Mouse (Mus musculus): ENCODE results near the gene Slc7a7. TPM values are rescaled to one million over a fixed set of nuclear protein-coding genes. Genes with fewer than 3 reads are reported as not detected.

The Slc7a7 gene
- total RNA-seq, 1 experiment = 93.1 TPM

- Histone ChIP-seq H3K27ac (ENCODE audit: insufficient read depth, low read depth, low read length, poor library complexity, severe bottlenecking) (no peak overlapping the region), H3K9ac (ENCODE audit: insufficient read depth, low read depth, low read length, poor library complexity, severe bottlenecking) (no peak overlapping the region), H3K4me3 (ENCODE audit: insufficient read depth in 1 of 2, low read depth in 1 of 2, low read length in 2 of 2, poor library complexity in 1 of 2, severe bottlenecking in 1 of 2) (no peak overlapping the region), H3K36me3 (ENCODE audit: control insufficient read depth, insufficient read depth, low read length, poor library complexity, severe bottlenecking) (peaks cover 56% of the 10 kb centered on the region), H3K4me1 (ENCODE audit: control insufficient read depth in 2 of 2, insufficient read depth in 2 of 2, low read length in 2 of 2, poor library complexity in 1 of 2) (peaks cover 0 to 7% of the 10 kb centered on the region in 2 experiments; a peak in 2 of 4 replicates), H3K9me3 (ENCODE audit: control insufficient read depth, insufficient read depth, low read depth, low read length) (no peaks in the 10 kb centered on the region)
- no peak for TF ChIP-seq CHD2 (IDR thresholded peaks at IDR 0.05; ENCODE audit: low read depth, low read length)
- TF ChIP-seq MAFK (IDR thresholded peaks at IDR 0.05; ENCODE audit: insufficient read depth, low read depth, low read length) = no peak
- no peak for TF ChIP-seq ZNF384 (IDR thresholded peaks at IDR 0.05; ENCODE audit: low read depth, low read length)
- TF ChIP-seq HCFC1 (IDR thresholded peaks at IDR 0.05; ENCODE audit: borderline replicate concordance, insufficient read depth, low read length) = no peak
- TF ChIP-seq ZC3H11A (IDR thresholded peaks at IDR 0.05; ENCODE audit: borderline replicate concordance, low read depth, low read length) = no peak
- in situ Hi-C loops (cut with MboI; ENCODE audit: low sequenced_read_pairs in 2 of 2, unreplicated experiment in 2 of 2) = loop anchor here in 1 of 2 experiments (25.0 kb wide), 1 partner anchor 93 kb away; the partner anchor contains the start of gene Rem2
- no peak for DNase-seq (ENCODE audit: low read depth, low spot score)
Observed at GRCm38 (mm10) chr14:54394309-54394708, 23.3 kb downstream of the Slc7a7 start.

GRCm38 (mm10) chr14:54393794-54394193, 23.8 kb downstream of the Slc7a7 start:
- in situ Hi-C loops (cut with MboI; ENCODE audit: low sequenced_read_pairs in 2 of 2, unreplicated experiment in 2 of 2) = loop anchor here in 1 of 2 experiments (25.0 kb wide), 1 partner anchor 94 kb away; the partner anchor contains the start of gene Rem2
- peaks cover 56% of the 10 kb centered on the region for H3K36me3 ChIP-seq (ENCODE audit: control insufficient read depth, insufficient read depth, low read length, poor library complexity, severe bottlenecking)
- DNase-seq (ENCODE audit: low read depth, low spot score) = no peak

GRCm38 (mm10) chr14:54390843-54391242, 26.7 kb downstream of the Slc7a7 start:
- Histone ChIP-seq H3K36me3 (ENCODE audit: control insufficient read depth, insufficient read depth, low read length, poor library complexity, severe bottlenecking) (peaks cover 53% of the 10 kb centered on the region), H3K9ac (ENCODE audit: insufficient read depth, low read depth, low read length, poor library complexity, severe bottlenecking) (no peak overlapping the region), H3K4me3 (ENCODE audit: insufficient read depth in 1 of 2, low read depth in 1 of 2, low read length in 2 of 2, poor library complexity in 1 of 2, severe bottlenecking in 1 of 2) (no peak overlapping the region), H3K9me3 (ENCODE audit: control insufficient read depth, insufficient read depth, low read depth, low read length) (no peaks in the 10 kb centered on the region), H3K4me1 (ENCODE audit: control insufficient read depth in 2 of 2, insufficient read depth in 2 of 2, low read length in 2 of 2, poor library complexity in 1 of 2) (peaks cover 0 to 11% of the 10 kb centered on the region in 2 experiments; a peak in 2 of 4 replicates), H3K27ac (ENCODE audit: insufficient read depth, low read depth, low read length, poor library complexity, severe bottlenecking) (no peak overlapping the region)
- DNase-seq (ENCODE audit: low read depth, low spot score) = no peak
- TF ChIP-seq HCFC1 (IDR thresholded peaks at IDR 0.05; ENCODE audit: borderline replicate concordance, insufficient read depth, low read length) (no peak), CHD2 (IDR thresholded peaks at IDR 0.05; ENCODE audit: low read depth, low read length) (no peak), ZC3H11A (IDR thresholded peaks at IDR 0.05; ENCODE audit: borderline replicate concordance, low read depth, low read length) (no peak)
- in situ Hi-C loops (cut with MboI; ENCODE audit: low sequenced_read_pairs in 2 of 2, unreplicated experiment in 2 of 2) = loop anchor here in 1 of 2 experiments (25.0 kb wide), 1 partner anchor 96 kb away; the partner anchor contains the start of gene Rem2

More at GRCm38 (mm10) chr14:54393794-54394193, 23.8 kb downstream of the Slc7a7 start:
- TF ChIP-seq CHD2 (IDR thresholded peaks at IDR 0.05; ENCODE audit: low read depth, low read length) = no peak
- no peak for TF ChIP-seq MAFK (IDR thresholded peaks at IDR 0.05; ENCODE audit: insufficient read depth, low read depth, low read length)
- TF ChIP-seq ZNF384 (IDR thresholded peaks at IDR 0.05; ENCODE audit: low read depth, low read length) = no peak
- no peak for TF ChIP-seq HCFC1 (IDR thresholded peaks at IDR 0.05; ENCODE audit: borderline replicate concordance, insufficient read depth, low read length)
- no peak for TF ChIP-seq ZC3H11A (IDR thresholded peaks at IDR 0.05; ENCODE audit: borderline replicate concordance, low read depth, low read length)
- H3K9ac ChIP-seq (ENCODE audit: insufficient read depth, low read depth, low read length, poor library complexity, severe bottlenecking) = no peak overlapping the region
- no peaks in the 10 kb centered on the region for H3K9me3 ChIP-seq (ENCODE audit: control insufficient read depth, insufficient read depth, low read depth, low read length)
- no peak overlapping the region for H3K4me3 ChIP-seq (ENCODE audit: insufficient read depth in 1 of 2, low read depth in 1 of 2, low read length in 2 of 2, poor library complexity in 1 of 2, severe bottlenecking in 1 of 2)
- H3K4me1 ChIP-seq (ENCODE audit: control insufficient read depth in 2 of 2, insufficient read depth in 2 of 2, low read length in 2 of 2, poor library complexity in 1 of 2) = peaks cover 0 to 7% of the 10 kb centered on the region in 2 experiments; a peak in 2 of 4 replicates
- H3K27ac ChIP-seq (ENCODE audit: insufficient read depth, low read depth, low read length, poor library complexity, severe bottlenecking) = no peak overlapping the region

- H3K36me3 ChIP-seq (ENCODE audit: control insufficient read depth, insufficient read depth, low read length, poor library complexity, severe bottlenecking) = peaks cover 36% of the 10 kb centered on the region
- no peak for DNase-seq (ENCODE audit: low read depth, low spot score)
- in situ Hi-C loops (cut with MboI; ENCODE audit: low sequenced_read_pairs in 2 of 2, unreplicated experiment in 2 of 2) = loop anchor here in 1 of 2 experiments (25.0 kb wide), 1 partner anchor 100 kb away; the partner anchor contains the start of gene Rem2
- no peaks in the 10 kb centered on the region for H3K9me3 ChIP-seq (ENCODE audit: control insufficient read depth, insufficient read depth, low read depth, low read length)
- H3K4me1 ChIP-seq (ENCODE audit: control insufficient read depth in 2 of 2, insufficient read depth in 2 of 2, low read length in 2 of 2, poor library complexity in 1 of 2) = peaks cover 5 to 17% of the 10 kb centered on the region in 2 experiments; a peak in 3 of 4 replicates
- H3K4me3 ChIP-seq (ENCODE audit: insufficient read depth in 1 of 2, low read depth in 1 of 2, low read length in 2 of 2, poor library complexity in 1 of 2, severe bottlenecking in 1 of 2) = no peak overlapping the region
- no peak overlapping the region for H3K27ac ChIP-seq (ENCODE audit: insufficient read depth, low read depth, low read length, poor library complexity, severe bottlenecking)
- TF ChIP-seq HCFC1 (IDR thresholded peaks at IDR 0.05; ENCODE audit: borderline replicate concordance, insufficient read depth, low read length) (no peak), ZNF384 (IDR thresholded peaks at IDR 0.05; ENCODE audit: low read depth, low read length) (no peak), CHD2 (IDR thresholded peaks at IDR 0.05; ENCODE audit: low read depth, low read length) (no peak), ZC3H11A (IDR thresholded peaks at IDR 0.05; ENCODE audit: borderline replicate concordance, low read depth, low read length) (no peak), MAFK (IDR thresholded peaks at IDR 0.05; ENCODE audit: insufficient read depth, low read depth, low read length) (no peak)
- no peak overlapping the region for H3K9ac ChIP-seq (ENCODE audit: insufficient read depth, low read depth, low read length, poor library complexity, severe bottlenecking)
Observed at GRCm38 (mm10) chr14:54387546-54387945, 30.0 kb downstream of the Slc7a7 start.
